Mouse (Mus musculus) heart, postnatal 14 days (tissue): ENCODE data around the gene Ssu72. TPM values are rescaled to one million over a fixed set of nuclear protein-coding genes. Genes with fewer than 3 reads are reported as not detected.

ENCODE experiments used
- DNase-seq, 2 experiments: peaks; one replicate each; pipeline ENCODE4 v3.0.0; 2021 to 2022
- intact Hi-C: fragments of 180-260 bp; cut with DNase I; formaldehyde crosslinking; loops from one replicate; pipeline ENCODE4 v1.15.1; 2025
- total RNA-seq, 2 experiments: library from RNA; stranded (reverse); gene quantifications; 2 replicates each; pipeline ENCODE4 v1.2.3; 2021

The Ssu72 gene
- total RNA-seq, 2 experiments from 2014 or later, result 44.3 to 48.6 TPM

DNA sequence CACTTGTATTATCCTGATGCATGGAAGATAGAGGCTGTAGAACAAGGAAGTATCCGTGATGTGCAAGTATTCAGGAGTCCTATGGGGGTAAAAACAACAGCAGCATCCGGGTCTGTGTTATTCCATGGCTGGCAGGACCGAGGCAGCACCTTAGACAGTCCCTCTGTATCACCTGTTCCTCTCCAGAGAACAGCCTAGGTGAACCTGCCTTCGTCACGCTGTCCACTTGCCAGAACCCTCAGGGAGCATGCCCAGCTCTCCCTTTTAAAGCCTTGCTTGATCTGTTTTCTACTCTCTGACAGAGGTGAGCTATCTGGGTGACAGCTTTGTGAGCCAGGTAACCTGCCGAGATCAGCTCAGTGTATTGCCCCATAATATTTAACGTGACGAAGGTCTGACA is 39.9 kb downstream of the Ssu72 start:
- DNase-seq, result no peak
- intact Hi-C loops, result no loop called here

- DNase-seq, result no peak
- intact Hi-C loops, result no loop called here
Observed at GRCm38 (mm10) chr4:155745136-155745535, 40.5 kb downstream of the Ssu72 start.

DNA sequence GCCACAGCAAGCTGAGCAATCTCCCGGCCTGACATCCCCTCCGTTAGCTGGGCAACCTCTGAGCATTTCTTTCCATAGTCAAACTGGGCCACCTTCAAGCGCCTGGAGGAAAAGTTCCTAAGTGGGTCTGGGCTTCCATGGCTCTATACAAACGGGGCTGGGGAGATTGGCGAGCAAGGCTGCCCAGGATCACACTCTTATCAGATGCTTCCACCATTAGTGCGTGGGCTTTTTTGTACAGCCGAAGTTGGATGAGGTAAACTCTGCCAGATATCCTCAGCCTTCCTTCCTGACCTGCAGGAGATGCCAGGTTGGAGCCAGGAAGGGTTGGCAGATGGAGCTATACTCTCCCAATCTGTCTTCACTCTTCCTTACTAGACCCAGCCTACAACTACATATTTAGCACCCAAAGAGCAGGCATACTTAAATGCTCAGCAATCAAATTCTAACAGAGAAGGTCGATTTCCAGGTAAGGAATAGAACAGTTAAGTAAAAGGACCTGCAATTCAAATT is 41.5 kb downstream of the Ssu72 start:
- no peak for DNase-seq
- intact Hi-C loops, result no loop called here

DNA sequence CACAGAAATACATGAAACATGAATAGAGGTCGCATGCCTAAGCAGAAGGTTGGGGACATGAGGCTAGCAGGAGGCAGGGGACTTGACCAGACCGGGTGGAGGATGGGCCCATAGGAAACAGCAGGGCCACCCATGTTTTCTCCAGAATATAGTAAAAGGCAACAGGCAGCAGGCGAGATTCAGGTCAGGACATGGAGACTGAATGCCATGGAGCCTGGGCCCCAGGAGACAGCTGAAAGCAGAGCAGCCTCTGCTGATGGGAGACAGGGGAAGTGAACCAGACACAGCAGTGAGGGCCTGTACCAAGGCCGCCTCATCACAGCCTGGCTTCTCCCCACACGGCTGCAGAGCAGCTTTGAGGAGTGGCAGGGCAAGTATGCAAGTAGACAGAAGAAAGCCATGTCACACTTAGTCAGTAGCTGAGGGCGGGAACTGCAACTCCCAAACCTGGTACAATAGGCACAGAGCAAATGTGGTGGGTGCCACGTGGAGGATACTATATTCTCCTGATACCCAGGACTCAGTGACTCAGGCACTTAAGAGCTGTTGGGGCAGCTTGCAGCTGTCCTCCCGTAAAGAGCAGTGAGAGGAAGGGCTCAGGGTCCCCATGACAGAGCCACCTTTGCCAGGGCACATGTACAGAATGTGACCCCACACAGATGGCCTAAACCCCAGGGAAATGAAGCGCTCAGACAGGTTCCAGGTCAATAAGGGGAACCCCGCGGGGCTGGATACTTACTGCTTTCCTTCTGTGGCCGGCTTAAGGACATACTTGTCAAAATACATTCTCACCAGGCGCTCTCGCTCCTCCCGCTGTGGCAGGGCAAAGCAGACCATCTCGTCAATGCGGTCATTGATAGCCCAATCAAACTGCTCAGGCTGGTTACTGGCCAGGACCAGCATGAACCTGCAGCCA is 42.2 kb downstream of the Ssu72 start:
- no peak for DNase-seq
- intact Hi-C loops, result no loop called here

DNA sequence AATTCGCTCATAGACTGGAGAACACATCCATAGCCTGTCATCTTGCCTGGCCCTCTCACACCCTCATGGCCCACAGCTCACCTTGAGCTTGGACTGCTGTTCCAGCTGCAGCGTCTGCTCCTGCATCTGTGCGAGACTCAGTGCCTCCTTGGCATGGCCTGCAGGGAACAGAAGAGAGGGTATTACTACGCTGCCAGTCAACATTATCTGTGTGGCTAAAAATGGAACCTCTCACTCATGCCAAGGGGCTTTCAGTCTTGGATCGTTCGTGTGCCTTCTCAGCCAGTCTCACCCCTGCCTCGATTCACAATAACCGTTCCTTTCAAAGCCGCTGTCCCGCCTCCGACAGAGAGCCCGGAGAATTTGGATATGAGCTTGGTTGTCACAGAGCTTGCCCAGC is 52.4 kb downstream of the Ssu72 start:
- intact Hi-C loops, result no loop called here
- DNase-seq, result no peak

- intact Hi-C loops, result no loop called here
- DNase-seq, result no peak
Observed at GRCm38 (mm10) chr4:155759862-155760612, 55.4 kb downstream of the Ssu72 start.

- intact Hi-C loops, result no loop called here
Observed at GRCm38 (mm10) chr4:155760613-155761355, 56.2 kb downstream of the Ssu72 start, which contains the start of gene Atad3a. Gene Atad3a, minus strand, starts transcription at chr4:155761093.

GRCm38 (mm10) chr4:155761356-155762099 is 56.9 kb downstream of the Ssu72 start:
- no peak for DNase-seq
- intact Hi-C loops, result no loop called here

More at GRCm38 (mm10) chr4:155760613-155761355, 56.2 kb downstream of the Ssu72 start, which contains the start of gene Atad3a:
- DNase-seq, result peak; percentile 97 to 98

DNA sequence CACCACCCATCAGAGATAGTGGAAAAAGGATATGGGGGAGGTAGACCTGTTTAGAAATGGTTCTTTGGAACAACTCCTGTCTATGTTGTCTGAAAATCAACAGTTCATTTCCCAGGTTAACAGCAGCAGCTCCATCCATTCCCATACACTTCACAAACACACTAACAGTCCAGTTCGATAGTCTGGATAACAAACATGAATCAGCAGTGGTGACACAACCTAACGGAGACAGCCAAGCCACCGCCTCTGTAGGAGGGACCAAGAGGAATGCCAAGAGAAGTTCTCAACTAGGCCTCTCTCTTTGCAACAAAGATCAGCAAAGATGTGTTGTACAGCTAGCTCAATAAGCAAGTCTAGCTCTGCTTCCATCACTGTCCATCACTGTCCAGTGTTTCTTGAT is 57.8 kb downstream of the Ssu72 start:
- no peak for DNase-seq
- intact Hi-C loops, result no loop called here

DNA sequence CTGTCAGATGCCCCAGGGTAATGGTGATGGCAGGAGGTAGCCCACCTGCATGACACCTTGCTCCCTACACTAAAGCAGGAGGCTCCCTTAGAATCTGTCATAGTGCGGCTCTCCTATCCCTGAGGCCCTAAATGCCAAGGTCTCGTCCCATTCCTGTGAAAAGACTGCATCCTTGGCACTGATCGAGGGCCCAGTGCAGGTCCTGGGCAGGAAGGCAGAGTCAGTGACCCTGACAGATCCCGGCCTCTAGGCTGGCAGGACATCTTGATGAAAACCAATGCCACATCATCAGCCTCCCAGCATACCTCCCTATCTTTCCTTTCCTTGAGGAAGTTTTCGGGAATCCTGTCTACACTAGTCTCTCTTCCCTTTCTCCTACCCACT is 64.9 kb downstream of the Ssu72 start:
- DNase-seq, result no peak
- intact Hi-C loops, result loop anchor here (1.0 to 5.0 kb wide), 2 partner anchors 15 to 33 kb away; partner anchors contain the start of gene Mrpl20

DNA sequence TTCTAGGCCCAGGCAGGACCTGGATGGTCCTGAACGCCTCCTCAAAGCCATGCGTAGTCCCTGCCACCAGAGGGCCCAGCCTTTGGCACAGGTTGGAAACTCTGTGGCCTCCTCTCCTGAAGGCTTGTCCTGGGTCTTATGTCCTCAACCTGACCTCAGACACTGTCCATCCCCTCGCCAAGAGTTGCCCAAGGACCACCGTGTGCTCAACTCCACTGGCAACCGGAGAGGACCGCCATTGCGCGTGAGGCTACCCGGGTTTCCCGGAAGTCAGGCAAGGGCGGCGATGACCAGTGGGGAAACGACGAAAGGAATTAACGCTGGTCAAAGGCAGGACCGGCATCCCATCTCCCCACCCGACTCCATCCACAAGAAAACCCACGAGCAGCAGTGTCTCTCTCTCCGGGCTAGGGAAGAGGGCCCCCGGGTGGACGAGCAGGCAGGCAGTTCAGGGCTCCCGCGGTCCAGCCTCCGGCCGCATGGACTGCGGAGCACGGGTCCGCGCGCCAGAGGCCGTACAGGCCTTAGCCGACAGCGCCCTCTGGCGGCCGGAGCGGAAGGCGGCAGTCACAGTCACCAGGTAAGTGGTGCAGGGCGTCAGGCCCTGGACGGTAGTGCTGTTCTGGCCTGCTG is 65.4 kb downstream of the Ssu72 start:
- DNase-seq, result peak; percentile 95 to 97
- intact Hi-C loops, result loop anchor here (1.0 to 5.0 kb wide), 3 partner anchors 14 to 47 kb away; partner anchors contain the start of gene Mrpl20

DNA sequence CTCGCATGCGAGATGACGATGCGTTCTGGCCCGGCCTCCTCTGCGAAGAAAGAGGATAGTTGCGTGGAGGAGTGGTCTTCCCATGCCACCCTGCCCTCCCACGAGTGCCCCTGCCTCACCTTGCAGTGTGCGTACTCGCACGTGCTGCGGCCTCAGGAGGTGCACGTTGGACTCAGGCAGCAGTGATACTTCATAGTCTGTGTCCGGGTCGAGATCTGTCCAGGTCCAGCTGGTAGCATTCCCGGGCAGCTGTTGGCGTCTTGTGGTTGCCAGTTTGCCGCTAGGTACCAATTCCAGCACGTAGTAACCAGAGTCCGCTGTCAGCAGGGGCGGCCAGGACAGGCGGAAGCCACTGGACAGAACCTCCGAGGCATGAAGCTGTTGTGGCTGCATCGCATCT is 66.0 kb downstream of the Ssu72 start:
- intact Hi-C loops, result loop anchor here (2.0 kb wide), 1 partner anchor 48 kb away; no protein-coding TSS in a partner anchor
- DNase-seq, result no peak

GRCm38 (mm10) chr4:155771706-155772105 is 67.1 kb downstream of the Ssu72 start:
- no peak for DNase-seq
- intact Hi-C loops, result loop anchor here (2.0 kb wide), 1 partner anchor 49 kb away; no protein-coding TSS in a partner anchor

- intact Hi-C loops, result no loop called here
- no peak for DNase-seq
Observed at GRCm38 (mm10) chr4:155772786-155773185, 68.2 kb downstream of the Ssu72 start.

DNA sequence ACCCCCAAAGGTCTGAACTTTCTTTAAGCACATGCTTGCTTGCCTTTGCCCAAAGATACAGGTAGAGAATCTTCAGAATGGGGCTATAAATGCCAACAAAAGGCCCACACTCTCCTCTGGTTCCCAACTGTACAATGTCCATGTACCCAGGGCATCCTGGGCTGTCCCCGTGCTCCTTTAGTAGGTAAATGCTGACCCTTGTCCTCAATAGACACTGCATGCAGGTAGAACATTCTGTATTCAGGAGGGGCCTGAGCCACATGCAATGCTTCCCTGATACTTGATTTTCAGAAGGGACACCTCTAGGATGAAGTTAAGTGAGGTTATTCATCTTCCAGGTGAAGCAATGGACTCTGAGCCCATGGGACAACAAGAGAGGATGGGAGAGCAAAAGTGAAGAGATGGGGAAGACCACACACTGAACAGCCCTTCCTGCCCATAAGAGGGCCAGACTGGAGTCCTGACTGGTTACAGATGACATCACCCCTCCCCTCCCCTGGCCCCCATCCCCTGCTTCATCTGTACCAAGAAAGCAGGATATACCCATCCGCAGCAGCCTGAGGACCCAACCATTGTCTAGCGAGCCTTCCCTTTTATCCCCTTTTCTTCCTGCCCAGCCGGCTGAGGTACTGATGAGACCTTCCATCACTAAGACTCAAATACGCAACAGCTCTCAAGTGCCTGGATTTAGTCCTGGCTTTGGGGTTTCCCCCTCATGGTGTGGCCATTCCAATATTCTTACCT is 68.9 kb downstream of the Ssu72 start:
- intact Hi-C loops, result no loop called here

DNA sequence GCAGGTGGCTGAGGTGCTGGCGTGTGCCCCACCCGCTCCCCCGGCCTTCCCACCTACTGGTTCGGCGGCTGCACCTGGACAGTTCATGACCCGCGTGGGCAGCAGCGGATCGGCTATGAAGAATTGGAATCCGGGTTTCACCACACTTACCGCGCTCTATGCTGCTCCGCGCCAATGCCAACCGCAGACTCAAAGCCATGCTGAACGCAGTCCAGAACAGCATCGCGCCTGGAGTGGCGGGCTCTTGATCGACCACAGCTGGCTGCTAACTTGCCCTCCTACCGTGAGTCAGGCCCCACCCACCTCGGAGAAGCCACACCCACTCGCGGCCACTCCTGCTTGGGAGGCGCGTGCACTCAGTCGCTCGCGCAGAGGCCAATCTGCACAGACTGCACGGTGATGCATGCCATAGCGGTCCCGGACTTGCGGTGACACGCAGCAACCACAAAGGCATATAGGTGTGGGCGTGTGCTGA is 69.7 kb downstream of the Ssu72 start, which contains the start of gene Vwa1:
Vwa1 (minus strand) TSS at position 419 of the 475 bp plus-strand sequence.
- peak; percentile 88 to 93 for DNase-seq
- intact Hi-C loops, result no loop called here

More for the DNA sequence above, 68.9 kb downstream of the Ssu72 start:
- no peak for DNase-seq

- DNase-seq, result peak; percentile 79 to 82
- intact Hi-C loops, result no loop called here
Observed at GRCm38 (mm10) chr4:155774971-155775740, 70.6 kb downstream of the Ssu72 start.
